8 mouse cellular contexts compared by ENCODE assay signal in genomic region chrX:106219171-106220032, GRCm38 (mm10). TPM values are rescaled to one million over a fixed set of nuclear protein-coding genes. Genes with fewer than 3 reads are reported as not detected.
DNase-seq lines count a peak whose midpoint lies in the region; ATAC-seq lines count a peak whose summit lies in the region.

No protein-coding gene starts in this region.

- ATAC-seq in intestine, embryonic 15.5 days: peak; percentile 97
- peak; percentile 99 for ATAC-seq in megakaryocyte-erythroid progenitor cell, adult 5-6 weeks (replicated peaks; ENCODE audit: low FRiP score, low TSS enrichment, poor library complexity, severe bottlenecking)

- H3K36me3 ChIP-seq in intestine, embryonic 15.5 days: no peaks in the 10 kb centered on the region

- H3K27ac ChIP-seq in intestine, embryonic 15.5 days: peak overlapping the region; percentile 66

- peak; percentile 50 to 52 for DNase-seq in adrenal gland, adult 18-20 months (ENCODE audit: low spot score in 2 of 2)
- peak; percentile 77 for DNase-seq in embryo, embryonic 10.5 days (ENCODE audit: low spot score)
- peak; percentile 58 for DNase-seq in gastrocnemius, postnatal 25 days
- peak; percentile 66 to 72 for DNase-seq in left cerebral cortex, postnatal 14 days (ENCODE audit: low spot score in 2 of 2)
- peak; percentile 75 for DNase-seq in right cerebral cortex, postnatal 25 days
- peak; percentile 41 to 59 for DNase-seq in urinary bladder, postnatal 36 days (ENCODE audit: low spot score in 2 of 2)

- no peaks in the 10 kb centered on the region for H3K27me3 ChIP-seq in intestine, embryonic 15.5 days (replicated peaks)

- WGBS in intestine, embryonic 15.5 days: 23% methylated on average over 60 of the region's 60 CpGs

- H3K4me3 ChIP-seq in intestine, embryonic 15.5 days (replicated peaks): peak overlapping the region; percentile 57

- no peaks in the 10 kb centered on the region for H3K4me1 ChIP-seq in intestine, embryonic 15.5 days (replicated peaks)

- intact Hi-C loops in left cerebral cortex, postnatal 14 days (cut with DNase I): loop anchor here (5.0 kb wide), 1 partner anchor 168 kb away; no protein-coding TSS in a partner anchor

- peak overlapping the region; percentile 66 for H3K9ac ChIP-seq in intestine, embryonic 15.5 days

- H3K4me2 ChIP-seq in intestine, embryonic 15.5 days (replicated peaks): peak overlapping the region; percentile 58

- H3K9me3 ChIP-seq in intestine, embryonic 15.5 days: no peaks in the 10 kb centered on the region

RNA-seq across cellular contexts. Expression of gene Taf9b, which starts 1.6 kb away (rescaled TPM):
- 10 to 100 TPM; 19.0 to 23.3 TPM for total RNA-seq in adrenal gland, adult 18-20 months (2021)
- 1 to 10 TPM; 4.4 to 5.4 TPM for total RNA-seq in gastrocnemius, postnatal 25 days (2021)
- polyA plus RNA-seq in intestine, embryonic 15.5 days (2015; fragmentation: Nextera tagmentation; extraction: Ambion mirVana): 8.8 TPM in 2 replicates
- total RNA-seq in left cerebral cortex, postnatal 14 days (2021): 10 to 100 TPM; 23.0 to 25.9 TPM
- 13.4 and 13.8 TPM in 2 replicates for total RNA-seq in megakaryocyte-erythroid progenitor cell, adult 5-6 weeks (2014; fragmentation: Nextera tagmentation)
- 9.7 and 13.6 TPM in 2 replicates for total RNA-seq in megakaryocyte-erythroid progenitor cell, adult 5-6 weeks (2017)

RNA-seq across cellular contexts. Expression of gene Pgk1, which starts 32.5 kb away (rescaled TPM):
- total RNA-seq in adrenal gland, adult 18-20 months (2021): 100 to 1,000 TPM; 349 to 508 TPM
- 1,000 to 10,000 TPM; 1,203 to 1,320 TPM for total RNA-seq in gastrocnemius, postnatal 25 days (2021)
- polyA plus RNA-seq in intestine, embryonic 15.5 days (2015; fragmentation: Nextera tagmentation; extraction: Ambion mirVana): 506 and 511 TPM in 2 replicates
- 100 to 1,000 TPM; 408 to 434 TPM for total RNA-seq in left cerebral cortex, postnatal 14 days (2021)
- 145 and 149 TPM in 2 replicates for total RNA-seq in megakaryocyte-erythroid progenitor cell, adult 5-6 weeks (2014; fragmentation: Nextera tagmentation)
- total RNA-seq in megakaryocyte-erythroid progenitor cell, adult 5-6 weeks (2017): 164 and 169 TPM in 2 replicates

RNA-seq across cellular contexts. Expression of gene Fnd3c2, which starts 35.8 kb away (rescaled TPM):
- under 1 TPM in 1 of 2 experiments, not detected in 1; 0.10 TPM for total RNA-seq in adrenal gland, adult 18-20 months (2021)
- total RNA-seq in gastrocnemius, postnatal 25 days (2021): under 1 TPM in 1 of 2 experiments, not detected in 1; 0.08 TPM
- polyA plus RNA-seq in intestine, embryonic 15.5 days (2015; fragmentation: Nextera tagmentation; extraction: Ambion mirVana): not detected in 2 replicates
- not detected for total RNA-seq in left cerebral cortex, postnatal 14 days (2021)
- not detected in 2 replicates for total RNA-seq in megakaryocyte-erythroid progenitor cell, adult 5-6 weeks (2014; fragmentation: Nextera tagmentation)
- not detected in 2 replicates for total RNA-seq in megakaryocyte-erythroid progenitor cell, adult 5-6 weeks (2017)

Comparison
In these comparisons a context has a peak if more than half of its experiments do, and no peak if none do; other contexts are left out.
1. Peak in every context shown above with its lines: DNase-seq, ATAC-seq, H3K4me3 ChIP-seq and H3K27ac ChIP-seq.